Mouse (Mus musculus) heart, embryonic 13.5 days (tissue): ENCODE results near the gene Mta3. TPM values are rescaled to one million over a fixed set of nuclear protein-coding genes. Genes with fewer than 3 reads are reported as not detected.

Experiments
- ATAC-seq: fragments of 200-750 bp; cut with Nextera tagmentation; 2 replicates; pipeline ENCODE4 v1.8.0; 2017; ENCODE audit warnings: moderate TSS enrichment; ENCODE audit not compliant: insufficient number of reproducible peaks, low FRiP score, low TSS enrichment; ENCODE audit errors: extremely low read depth
- H3K27ac ChIP-seq: fragments of 300-500 bp; sonication (generic); replicated peaks from 2 replicates; pipeline ENCODE4 v1.5.1; 2015; ENCODE audit warnings: moderate library complexity, mild to moderate bottlenecking, inconsistent platforms
- H3K27me3 ChIP-seq: fragments of 300-500 bp; sonication (generic); replicated peaks from 2 replicates; pipeline ENCODE4 v1.6.1; 2015; ENCODE audit warnings: mild to moderate bottlenecking, inconsistent platforms
- H3K36me3 ChIP-seq: fragments of 300-500 bp; sonication (generic); 2 replicates; pipeline ENCODE4 v1.6.1; 2015; ENCODE audit warnings: mild to moderate bottlenecking, inconsistent platforms
- H3K4me1 ChIP-seq: fragments of 300-500 bp; sonication (generic); 2 replicates; pipeline ENCODE4 v1.6.1; 2015; ENCODE audit warnings: inconsistent platforms
- H3K4me2 ChIP-seq: fragments of 300-500 bp; sonication (generic); 2 replicates; pipeline ENCODE4 v1.6.1; 2015; ENCODE audit warnings: inconsistent platforms, mild to moderate bottlenecking, moderate library complexity
- H3K4me3 ChIP-seq: fragments of 300-500 bp; sonication (generic); 2 replicates; pipeline ENCODE4 v1.5.1; 2015; ENCODE audit warnings: moderate library complexity, mild to moderate bottlenecking, inconsistent platforms
- H3K9ac ChIP-seq: fragments of 300-500 bp; sonication (generic); 2 replicates; pipeline ENCODE4 v1.6.1; 2015; ENCODE audit warnings: inconsistent platforms, mild to moderate bottlenecking, moderate library complexity
- H3K9me3 ChIP-seq: fragments of 300-500 bp; sonication (generic); 2 replicates; pipeline ENCODE4 v1.6.1; 2016; ENCODE audit warnings: inconsistent platforms
- WGBS: fragments of 180-500 bp; shearing (Covaris S2); methylation state at CpG from one replicate; pipeline ENCODE4 v1.1.7; 2015; ENCODE audit warnings: mixed read lengths; 5-methylcytosine and 5-hydroxymethylcytosine counted together
- polyA plus RNA-seq: library from polyadenylated mRNA; unstranded; fragments of >200 nt; fragmentation: Nextera tagmentation; extraction: Ambion mirVana; gene quantifications from 2 replicates; pipeline ENCODE4 v1.2.1, GENCODE M21; 2015

Gene Mta3
- polyA plus RNA-seq, 1 experiment from 2014 or later: 34.9 TPM

DNA sequence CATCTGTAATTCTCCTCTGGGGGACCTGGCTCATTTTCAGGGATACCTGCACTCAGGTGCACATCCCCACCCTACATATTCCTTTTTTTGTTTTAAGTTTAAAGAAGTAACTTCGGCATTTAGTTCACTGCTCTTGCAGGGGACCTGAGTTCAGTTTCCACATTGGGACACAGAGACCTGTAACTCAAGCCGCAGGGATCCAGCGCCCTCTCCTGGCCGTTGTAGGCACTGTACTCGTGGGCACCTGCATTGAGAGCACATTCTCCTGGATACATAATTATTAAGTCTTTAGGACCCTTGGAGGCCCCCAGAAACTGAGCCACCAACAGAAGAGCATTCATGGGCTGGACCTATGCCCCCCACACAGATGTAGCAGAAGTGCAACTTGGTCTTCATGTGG is 26.8 kb downstream of the Mta3 start:
- H3K27ac ChIP-seq: no peak overlapping the region
- no peaks in the 10 kb centered on the region for H3K9me3 ChIP-seq
- no peak overlapping the region for H3K9ac ChIP-seq
- H3K4me1 ChIP-seq: peaks cover 21% of the 10 kb centered on the region
- no peak for ATAC-seq
- H3K27me3 ChIP-seq: no peaks in the 10 kb centered on the region
- WGBS: 48% methylated on average over 5 of the region's 5 CpGs
- no peak overlapping the region for H3K4me2 ChIP-seq
- peaks cover 5% of the 10 kb centered on the region; the same call in 1 of the 2 replicates for H3K36me3 ChIP-seq
- H3K4me3 ChIP-seq: no peak overlapping the region

GRCm38 (mm10) chr17:83736701-83737100 is 30.7 kb downstream of the Mta3 start:
- ATAC-seq: no peak
- H3K4me3 ChIP-seq: no peak overlapping the region
- H3K4me1 ChIP-seq: peaks cover 15% of the 10 kb centered on the region
- H3K27me3 ChIP-seq: no peaks in the 10 kb centered on the region
- H3K9ac ChIP-seq: no peak overlapping the region
- H3K27ac ChIP-seq: no peak overlapping the region
- H3K9me3 ChIP-seq: no peaks in the 10 kb centered on the region
- H3K36me3 ChIP-seq: peaks cover 33% of the 10 kb centered on the region
- WGBS: 73% methylated on average over 9 of the region's 9 CpGs
- no peak overlapping the region for H3K4me2 ChIP-seq

DNA sequence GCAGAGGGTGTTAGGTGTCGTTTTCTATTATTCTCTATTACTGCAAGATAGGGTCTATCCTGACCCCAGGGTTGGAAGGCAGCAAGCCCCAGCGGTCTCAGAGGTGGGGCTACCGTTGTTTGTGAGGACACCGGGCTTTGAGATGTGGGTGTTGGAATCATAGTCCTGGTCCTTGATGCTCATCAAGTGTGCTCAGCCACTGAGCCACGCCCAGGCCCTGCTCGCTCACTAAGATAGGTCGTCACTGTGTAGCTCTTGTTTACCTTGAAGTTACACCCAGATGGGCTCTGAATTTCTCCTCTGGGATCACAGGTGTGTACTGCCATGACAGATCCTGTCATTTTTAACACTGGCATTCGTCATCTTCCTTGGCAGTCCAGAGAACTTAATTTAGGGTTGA is 31.8 kb downstream of the Mta3 start:
- H3K9ac ChIP-seq: no peak overlapping the region
- no peak for ATAC-seq
- no peak overlapping the region for H3K4me3 ChIP-seq
- peaks cover 38% of the 10 kb centered on the region for H3K36me3 ChIP-seq
- H3K27ac ChIP-seq: no peak overlapping the region
- H3K4me1 ChIP-seq: peaks cover 9% of the 10 kb centered on the region; the same call in 1 of the 2 replicates
- WGBS: 87% methylated on average over 8 of the region's 8 CpGs
- H3K9me3 ChIP-seq: no peaks in the 10 kb centered on the region
- no peak overlapping the region for H3K4me2 ChIP-seq
- H3K27me3 ChIP-seq: no peaks in the 10 kb centered on the region

GRCm38 (mm10) chr17:83740135-83740676 is 34.2 kb downstream of the Mta3 start:
- H3K36me3 ChIP-seq: peaks cover 51% of the 10 kb centered on the region
- no peak overlapping the region for H3K27ac ChIP-seq
- WGBS: 89% methylated on average over 7 of the region's 7 CpGs
- H3K9me3 ChIP-seq: peaks cover 6% of the 10 kb centered on the region; the same call in 1 of the 2 replicates
- H3K27me3 ChIP-seq: no peaks in the 10 kb centered on the region
- H3K9ac ChIP-seq: no peak overlapping the region
- H3K4me2 ChIP-seq: no peak overlapping the region
- ATAC-seq: no peak
- H3K4me3 ChIP-seq: no peak overlapping the region
- peaks cover 9% of the 10 kb centered on the region; the same call in 1 of the 2 replicates for H3K4me1 ChIP-seq

DNA sequence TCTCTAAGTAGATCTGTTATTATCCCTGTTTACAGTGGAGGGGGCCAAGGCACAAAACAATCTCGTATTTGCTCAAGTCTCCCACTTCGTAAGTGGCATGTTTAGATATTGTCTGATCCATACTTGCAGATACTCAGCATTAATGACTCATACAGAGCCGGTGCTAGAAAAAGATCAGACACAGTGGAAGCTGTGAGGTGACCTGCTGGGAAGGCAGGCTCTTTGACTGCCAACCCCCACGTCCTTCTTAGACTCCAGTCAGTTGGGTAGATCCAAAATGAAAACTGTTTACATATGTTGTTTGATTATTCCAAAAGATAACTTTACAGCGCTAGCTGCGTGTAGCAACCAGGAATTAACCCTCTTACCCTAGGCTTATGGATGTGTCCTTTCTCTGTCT is 35.3 kb downstream of the Mta3 start:
- H3K27ac ChIP-seq: no peak overlapping the region
- peaks cover 10% of the 10 kb centered on the region; the same call in 1 of the 2 replicates for H3K9me3 ChIP-seq
- H3K4me2 ChIP-seq: no peak overlapping the region
- no peak overlapping the region for H3K4me3 ChIP-seq
- no peaks in the 10 kb centered on the region for H3K27me3 ChIP-seq
- no peak for ATAC-seq
- peaks cover 9% of the 10 kb centered on the region; the same call in 1 of the 2 replicates for H3K4me1 ChIP-seq
- peaks cover 58% of the 10 kb centered on the region for H3K36me3 ChIP-seq
- WGBS: 68% methylated on average over 6 of the region's 6 CpGs
- H3K9ac ChIP-seq: no peak overlapping the region

GRCm38 (mm10) chr17:83744231-83744824 is 38.4 kb downstream of the Mta3 start:
- H3K27me3 ChIP-seq: no peaks in the 10 kb centered on the region
- H3K36me3 ChIP-seq: peaks cover 51% of the 10 kb centered on the region
- ATAC-seq: no peak
- H3K4me2 ChIP-seq: no peak overlapping the region
- no peak overlapping the region for H3K4me3 ChIP-seq
- H3K9me3 ChIP-seq: peaks cover 10% of the 10 kb centered on the region; the same call in 1 of the 2 replicates
- H3K27ac ChIP-seq: no peak overlapping the region
- 92% methylated on average over 11 of the region's 11 CpGs for WGBS
- H3K9ac ChIP-seq: no peak overlapping the region
- peaks cover 9% of the 10 kb centered on the region; the same call in 1 of the 2 replicates for H3K4me1 ChIP-seq

- H3K27ac ChIP-seq: no peak overlapping the region
- H3K27me3 ChIP-seq: no peaks in the 10 kb centered on the region
- H3K9me3 ChIP-seq: peaks cover 10% of the 10 kb centered on the region; the same call in 1 of the 2 replicates
- ATAC-seq: no peak
- no peak overlapping the region for H3K4me2 ChIP-seq
- no peak overlapping the region for H3K4me3 ChIP-seq
- 73% methylated on average over 10 of the region's 10 CpGs for WGBS
- H3K36me3 ChIP-seq: peaks cover 33% of the 10 kb centered on the region
- H3K9ac ChIP-seq: no peak overlapping the region
- H3K4me1 ChIP-seq: no peaks in the 10 kb centered on the region
Measured at GRCm38 (mm10) chr17:83747405-83748160, 41.6 kb downstream of the Mta3 start.

DNA sequence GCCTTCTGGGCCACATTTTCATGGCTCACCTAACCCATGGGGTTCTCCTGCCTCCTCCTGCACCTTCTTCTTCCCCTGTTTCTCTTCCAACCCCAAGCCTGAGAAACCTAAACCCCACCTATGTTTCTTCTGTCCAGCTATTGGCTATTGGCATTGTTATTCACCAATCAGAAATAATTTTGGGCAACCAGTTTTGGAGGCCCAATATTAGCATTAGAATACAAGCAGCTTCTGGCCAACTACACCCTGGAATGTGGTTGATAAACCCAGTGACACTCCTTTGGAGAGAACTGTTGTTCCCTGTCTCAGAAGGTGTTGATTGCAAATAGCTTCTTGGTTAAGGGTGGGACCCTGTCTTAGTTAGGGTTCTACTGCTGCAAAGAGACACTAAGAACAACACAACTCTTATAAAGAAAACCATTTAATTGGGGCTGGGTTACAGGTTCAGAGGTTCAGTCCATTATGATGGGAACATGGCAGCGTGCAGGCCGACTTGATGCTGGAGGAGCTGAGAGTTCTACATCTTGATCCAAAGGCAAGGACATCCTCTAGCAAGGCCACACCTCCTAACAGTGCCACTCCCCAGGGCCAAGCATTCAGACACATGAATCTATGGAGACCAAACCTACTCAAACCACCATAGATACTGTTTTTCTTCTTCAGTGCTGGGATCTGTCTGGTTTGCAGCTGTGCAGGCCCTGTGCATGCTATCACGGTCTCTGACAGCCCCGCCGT is 44.4 kb downstream of the Mta3 start:
- Histone ChIP-seq H3K4me3 (no peak overlapping the region), H3K27ac (no peak overlapping the region), H3K27me3 (no peaks in the 10 kb centered on the region), H3K4me2 (no peak overlapping the region), H3K4me1 (no peaks in the 10 kb centered on the region), H3K36me3 (peaks cover 31% of the 10 kb centered on the region), H3K9ac (no peak overlapping the region), H3K9me3 (peaks cover 2% of the 10 kb centered on the region; the same call in 1 of the 2 replicates)
- ATAC-seq: no peak
- WGBS: 69% methylated on average over 5 of the region's 5 CpGs

- no peaks in the 10 kb centered on the region for H3K27me3 ChIP-seq
- no peaks in the 10 kb centered on the region for H3K4me1 ChIP-seq
- H3K27ac ChIP-seq: no peak overlapping the region
- peaks cover 48% of the 10 kb centered on the region for H3K36me3 ChIP-seq
- 83% methylated on average over 11 of the region's 11 CpGs for WGBS
- no peak overlapping the region for H3K9ac ChIP-seq
- ATAC-seq: no peak
- H3K4me3 ChIP-seq: no peak overlapping the region
- no peaks in the 10 kb centered on the region for H3K9me3 ChIP-seq
- H3K4me2 ChIP-seq: no peak overlapping the region
Measured at GRCm38 (mm10) chr17:83753112-83753899, 47.3 kb downstream of the Mta3 start.

GRCm38 (mm10) chr17:83758096-83758495 is 52.1 kb downstream of the Mta3 start:
- Histone ChIP-seq H3K9ac (no peak overlapping the region), H3K27ac (no peak overlapping the region), H3K4me1 (peaks cover 9% of the 10 kb centered on the region; the same call in 1 of the 2 replicates), H3K4me2 (no peak overlapping the region), H3K4me3 (no peak overlapping the region), H3K27me3 (no peaks in the 10 kb centered on the region), H3K9me3 (no peaks in the 10 kb centered on the region), H3K36me3 (peaks cover 75% of the 10 kb centered on the region)
- ATAC-seq: no peak
- WGBS: 77% methylated on average over 10 of the region's 10 CpGs
